Mouse (Mus musculus) cerebellum, adult 11 months (tissue): Measurements from ENCODE around the gene Atp6v0b.
A peak's percentile ranks its signal among the peaks of the same experiment; 100 is the strongest.

Experiments
- DNase-seq: peaks from one replicate; pipeline ENCODE4 v3.0.0; 2022

Gene Atp6v0b

DNA sequence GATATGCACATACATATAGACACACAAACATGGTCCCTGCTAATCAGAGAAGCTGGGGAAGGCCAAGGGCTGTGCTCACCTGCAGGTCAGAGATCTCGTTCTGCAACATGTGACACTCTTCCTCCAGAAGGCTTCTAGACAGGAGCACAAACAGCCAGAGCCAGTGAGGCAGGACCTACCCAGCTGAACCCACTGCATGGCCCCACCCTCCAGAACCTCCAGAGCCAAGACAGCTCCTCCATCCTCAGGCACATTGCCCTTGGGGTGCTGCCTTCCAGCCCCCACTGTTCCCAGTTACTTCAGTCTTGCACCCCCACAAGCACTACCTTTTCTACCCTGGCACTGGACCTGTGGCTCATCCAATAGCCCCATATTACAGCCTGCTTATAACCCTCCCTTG, 16.7 kb downstream of the Atp6v0b start:
- DNase-seq: no peak

- no peak for DNase-seq
Measured at GRCm38 (mm10) chr4:117869317-117869716, 17.8 kb downstream of the Atp6v0b start.

DNA sequence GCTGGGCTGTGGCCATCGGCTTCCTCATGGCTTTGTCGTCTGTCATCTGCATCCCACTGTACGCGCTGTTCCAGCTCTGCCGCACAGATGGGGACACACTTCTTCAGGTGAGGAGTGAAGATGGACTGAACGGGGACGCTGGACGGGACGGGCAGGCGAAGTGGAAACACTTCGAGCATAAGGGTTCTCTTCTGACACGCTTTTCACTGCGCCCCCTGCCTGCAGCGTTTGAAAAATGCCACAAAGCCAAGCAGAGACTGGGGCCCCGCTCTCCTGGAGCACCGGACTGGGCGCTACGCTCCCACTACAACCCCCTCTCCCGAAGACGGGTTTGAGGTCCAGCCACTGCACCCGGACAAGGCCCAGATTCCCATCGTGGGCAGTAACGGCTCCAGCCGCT, 19.3 kb downstream of the Atp6v0b start:
- no peak for DNase-seq

- DNase-seq: no peak
Measured at GRCm38 (mm10) chr4:117867000-117867399, 20.1 kb downstream of the Atp6v0b start.

DNA sequence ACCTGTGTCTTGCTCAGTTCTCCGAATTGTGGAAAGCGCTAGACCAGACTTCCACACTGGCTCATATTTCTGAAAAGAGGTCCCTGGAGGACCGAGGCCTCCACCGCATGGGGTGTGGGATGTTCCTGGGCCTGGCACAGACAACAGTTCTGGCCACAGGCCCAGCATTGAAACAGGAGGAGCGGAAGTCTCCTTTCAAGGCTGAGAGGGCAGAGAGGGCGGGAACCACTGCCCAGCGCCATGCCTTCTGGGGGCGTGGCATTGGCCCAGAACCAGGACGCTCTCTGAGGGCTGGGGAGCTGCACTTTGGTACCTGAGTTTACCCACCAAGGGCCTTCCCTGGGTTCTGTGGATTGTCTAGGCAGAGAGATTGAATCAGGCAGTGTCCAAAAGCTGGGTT, 21.1 kb downstream of the Atp6v0b start:
- DNase-seq: no peak

DNA sequence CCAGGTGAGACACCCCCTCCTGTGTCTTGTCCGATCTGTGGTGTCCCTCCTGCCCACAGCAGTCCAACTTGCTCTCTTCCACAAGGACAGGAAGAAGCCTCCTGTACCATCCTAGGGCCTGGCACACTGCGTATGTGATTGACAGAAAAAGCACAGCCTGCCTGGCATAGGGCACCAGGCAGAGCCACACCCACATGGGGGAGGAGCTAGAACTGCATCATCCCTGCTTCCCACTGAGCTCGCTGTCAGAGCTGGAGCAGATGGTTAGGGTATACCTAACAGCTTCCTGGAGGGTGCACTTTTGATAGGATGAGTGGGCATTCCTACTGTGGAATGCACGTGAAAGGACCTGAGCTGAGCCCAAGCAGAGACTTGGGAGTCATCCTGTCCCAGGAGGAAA, 24.3 kb downstream of the Atp6v0b start:
- no peak for DNase-seq

- DNase-seq: no peak
Measured at GRCm38 (mm10) chr4:117860570-117860969, 26.6 kb downstream of the Atp6v0b start.

- peak; percentile 55 for DNase-seq
Measured at GRCm38 (mm10) chr4:117858794-117859193, 28.3 kb downstream of the Atp6v0b start.

GRCm38 (mm10) chr4:117855146-117855545, 32.0 kb downstream of the Atp6v0b start:
- no peak for DNase-seq

GRCm38 (mm10) chr4:117852152-117852868, 34.8 kb downstream of the Atp6v0b start:
- DNase-seq: no peak

DNA sequence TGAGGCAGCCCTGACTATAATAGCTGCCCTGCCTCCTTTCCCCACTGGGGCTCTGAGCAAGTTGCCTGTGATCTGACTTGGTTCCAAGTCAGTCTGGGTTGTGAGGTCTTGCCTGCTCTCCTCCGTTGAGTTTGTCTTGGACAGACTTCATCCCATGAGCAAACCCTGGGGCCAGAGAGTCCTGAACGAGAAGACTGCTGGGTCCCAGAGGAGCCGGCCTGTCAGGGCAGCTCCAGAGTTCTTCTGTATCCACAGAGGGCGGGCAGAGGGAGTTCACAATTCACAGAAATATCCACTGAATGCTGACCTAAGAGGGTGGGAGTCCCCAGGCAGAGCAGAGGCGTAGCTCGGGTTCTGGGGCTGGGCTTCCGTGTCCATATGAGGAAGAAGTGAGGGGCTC, 36.3 kb downstream of the Atp6v0b start:
- no peak for DNase-seq

GRCm38 (mm10) chr4:117850176-117850575, 37.0 kb downstream of the Atp6v0b start:
- no peak for DNase-seq

- no peak for DNase-seq
Measured at GRCm38 (mm10) chr4:117849506-117849905, 37.6 kb downstream of the Atp6v0b start.

- DNase-seq: no peak
Measured at GRCm38 (mm10) chr4:117849063-117849462, 38.1 kb downstream of the Atp6v0b start.

DNA sequence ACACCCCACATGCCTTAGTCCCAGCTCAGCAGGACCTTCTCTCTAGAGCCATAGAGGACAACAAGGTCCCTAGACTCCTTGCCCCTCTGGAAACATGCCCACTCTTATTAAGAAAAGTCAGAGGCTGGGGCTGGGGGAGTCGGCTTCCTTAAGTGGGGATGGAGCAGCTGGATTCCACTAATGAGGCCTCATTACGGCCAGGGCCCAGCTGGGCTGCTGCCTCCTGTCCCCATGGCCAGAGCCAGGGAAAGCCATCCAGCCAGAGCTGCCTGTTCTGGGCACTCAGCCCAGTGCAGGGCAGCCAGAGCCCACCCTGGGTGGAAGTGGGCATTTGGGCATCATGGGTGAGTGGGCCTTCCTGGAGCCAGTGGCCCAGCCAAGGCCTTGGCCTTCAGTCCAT, 40.1 kb downstream of the Atp6v0b start:
- DNase-seq: no peak

- no peak for DNase-seq
Measured at GRCm38 (mm10) chr4:117846261-117846660, 40.9 kb downstream of the Atp6v0b start.

- DNase-seq: no peak
Measured at GRCm38 (mm10) chr4:117845316-117845715, 41.8 kb downstream of the Atp6v0b start.

DNA sequence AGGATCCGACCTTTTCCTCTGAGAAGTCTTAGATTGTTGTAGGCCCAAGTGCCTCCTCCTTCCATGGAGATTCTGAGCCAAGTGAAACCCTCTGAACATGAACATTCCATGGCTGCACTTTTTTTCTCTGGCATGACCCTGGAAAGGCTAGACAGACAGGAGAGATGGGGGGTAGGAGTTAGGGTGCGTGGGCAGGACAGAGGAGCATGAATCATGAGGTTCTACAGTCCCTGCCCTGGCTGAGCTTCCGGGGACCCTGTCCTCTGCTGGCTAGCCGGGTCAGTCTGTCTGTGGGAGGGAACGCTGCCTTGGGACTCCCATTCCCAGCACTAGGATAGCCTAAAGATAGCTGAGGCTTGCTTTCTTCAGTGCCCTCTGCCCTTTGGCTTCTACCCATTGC, 42.7 kb downstream of the Atp6v0b start:
- DNase-seq: no peak

DNA sequence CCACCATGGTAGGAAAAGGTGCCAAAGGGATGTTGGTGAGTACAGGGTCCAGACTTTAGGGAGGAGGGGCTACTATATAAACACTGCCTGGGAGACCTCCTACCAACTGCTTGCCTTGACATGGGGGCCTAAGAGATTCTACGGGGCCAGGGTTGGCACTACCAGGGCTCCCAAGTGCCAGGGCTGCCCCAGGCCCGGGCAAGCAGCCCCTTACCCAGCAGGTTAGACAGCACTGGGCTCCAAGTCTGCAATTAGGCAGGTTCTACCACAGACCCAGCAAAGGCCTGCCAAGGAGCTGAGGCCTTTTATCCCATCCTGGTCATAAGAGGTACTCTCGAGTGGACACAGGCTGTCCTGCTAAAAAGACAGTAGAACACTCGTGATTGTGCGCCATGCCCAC, 44.0 kb downstream of the Atp6v0b start:
- DNase-seq: no peak

DNA sequence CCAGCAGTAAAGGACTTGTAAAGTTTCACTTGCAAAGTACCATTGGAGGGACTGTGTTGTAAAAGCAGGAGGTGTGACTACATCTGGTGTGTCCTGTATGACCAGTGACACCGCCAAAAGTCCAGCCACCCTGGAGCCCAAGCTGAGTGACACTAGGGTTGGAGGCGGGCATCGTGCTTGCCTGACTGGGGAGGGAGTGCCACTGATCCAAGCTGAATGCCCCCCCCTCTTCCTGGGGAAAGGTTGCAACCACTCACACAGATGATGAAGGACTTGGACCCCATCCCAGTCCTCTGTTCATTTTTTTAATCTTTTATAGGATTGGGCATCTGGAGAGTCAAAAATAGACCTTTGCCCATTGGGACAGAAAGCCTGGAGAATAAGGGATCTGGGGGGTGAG, 45.6 kb downstream of the Atp6v0b start:
- no peak for DNase-seq

DNA sequence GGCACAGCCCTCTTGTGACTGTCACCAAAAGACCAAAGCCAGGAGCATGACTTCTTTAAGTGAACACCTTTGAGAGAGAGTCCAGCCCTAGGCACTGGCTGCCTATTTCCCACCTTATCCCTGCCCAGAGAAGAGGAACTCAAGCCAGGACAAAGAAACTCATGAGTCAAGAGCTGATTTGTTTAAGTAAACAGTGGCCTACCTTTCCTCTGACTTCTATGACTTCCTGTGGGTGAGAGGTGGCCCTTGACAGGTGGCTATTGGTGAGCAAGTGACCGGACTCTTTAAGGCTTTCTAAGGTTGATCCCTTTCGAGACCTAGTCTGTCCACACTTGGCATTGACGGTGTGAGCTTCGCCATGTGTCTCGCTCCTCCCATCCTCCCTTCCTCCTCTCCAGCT, 46.3 kb downstream of the Atp6v0b start:
- no peak for DNase-seq

- no peak for DNase-seq
Measured at GRCm38 (mm10) chr4:117839366-117839765, 47.8 kb downstream of the Atp6v0b start.

GRCm38 (mm10) chr4:117837271-117837670, 49.9 kb downstream of the Atp6v0b start:
- no peak for DNase-seq

GRCm38 (mm10) chr4:117836204-117836767, 50.8 kb downstream of the Atp6v0b start:
- DNase-seq: peak; percentile 88

GRCm38 (mm10) chr4:117835531-117836111, 51.5 kb downstream of the Atp6v0b start:
- DNase-seq: no peak
